Mouse (Mus musculus) thymus, postnatal 36 days (tissue): ENCODE measurements around the gene Gramd1b.

Source experiments
- DNase-seq, 2 experiments: peaks; one replicate each; pipeline ENCODE4 v3.0.0; 2022; ENCODE audit warnings: mixed read lengths in 2 of 2

Gene Gramd1b

GRCm38 (mm10) chr9:40331411-40332286 is 199.5 kb downstream of the Gramd1b start:
- no peak for DNase-seq

GRCm38 (mm10) chr9:40330609-40331382 is 200.4 kb downstream of the Gramd1b start:
- DNase-seq, result peak; percentile 72

- no peak for DNase-seq
These were observed 204.8 kb downstream of the Gramd1b start for GRCm38 (mm10) chr9:40326260-40326915.

GRCm38 (mm10) chr9:40324826-40325225 is 206.4 kb downstream of the Gramd1b start:
- DNase-seq, result no peak

GRCm38 (mm10) chr9:40324232-40324792 is 206.9 kb downstream of the Gramd1b start:
- no peak for DNase-seq

- DNase-seq, result no peak
These were observed 207.4 kb downstream of the Gramd1b start for GRCm38 (mm10) chr9:40323773-40324172.

GRCm38 (mm10) chr9:40323171-40323570 is 208.0 kb downstream of the Gramd1b start:
- DNase-seq, result no peak

- DNase-seq, result no peak
These were observed 208.8 kb downstream of the Gramd1b start for GRCm38 (mm10) chr9:40322372-40322771.

- no peak for DNase-seq
These were observed 209.5 kb downstream of the Gramd1b start for GRCm38 (mm10) chr9:40321668-40322003.

GRCm38 (mm10) chr9:40320879-40321667 is 210.1 kb downstream of the Gramd1b start:
- no peak for DNase-seq

GRCm38 (mm10) chr9:40320405-40320804 is 210.8 kb downstream of the Gramd1b start:
- DNase-seq, result no peak

- DNase-seq, result no peak
These were observed 212.4 kb downstream of the Gramd1b start for GRCm38 (mm10) chr9:40318771-40319170.

- no peak for DNase-seq
These were observed 213.4 kb downstream of the Gramd1b start for GRCm38 (mm10) chr9:40317735-40318134.

GRCm38 (mm10) chr9:40316865-40317660 is 214.1 kb downstream of the Gramd1b start:
- DNase-seq, result no peak

GRCm38 (mm10) chr9:40311813-40312212 is 219.4 kb downstream of the Gramd1b start:
- DNase-seq, result no peak

- DNase-seq, result no peak
These were observed 221.3 kb downstream of the Gramd1b start for GRCm38 (mm10) chr9:40309876-40310275.

- DNase-seq, result no peak
These were observed 223.9 kb downstream of the Gramd1b start for GRCm38 (mm10) chr9:40307311-40307710.

- no peak for DNase-seq
These were observed 226.9 kb downstream of the Gramd1b start for GRCm38 (mm10) chr9:40304243-40304642.

GRCm38 (mm10) chr9:40302375-40302774 is 228.8 kb downstream of the Gramd1b start:
- DNase-seq, result no peak

GRCm38 (mm10) chr9:40301475-40301874 is 229.7 kb downstream of the Gramd1b start:
- no peak for DNase-seq
